Mouse (Mus musculus): ENCODE results near the gene Spats1.

The Spats1 gene

DNA sequence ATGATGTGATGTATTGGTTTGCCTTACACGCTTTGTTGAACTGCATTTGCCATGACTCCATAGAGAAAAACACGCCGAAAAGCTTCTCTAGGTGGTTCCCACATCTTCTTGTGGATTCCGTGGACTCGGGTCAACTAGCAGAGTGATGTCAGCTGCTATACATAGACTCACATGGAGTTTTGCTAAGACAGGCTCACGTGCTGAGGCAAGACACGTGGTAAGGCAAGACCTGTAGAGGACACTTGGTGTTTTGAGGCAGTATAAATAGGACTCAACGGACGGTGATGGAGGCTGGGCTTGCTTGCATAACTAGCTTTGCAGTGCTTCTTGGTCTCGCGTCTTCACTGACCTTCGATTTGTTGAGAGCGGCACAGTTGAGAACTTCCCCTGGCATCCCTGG, 23.2 kb upstream of the Spats1 start:
- in situ Hi-C loops (cut with MboI; ENCODE audit: low pct_unique_long_range_greater_than_20kb in 1 of 2, low sequenced_read_pairs in 2 of 2, unreplicated experiment in 1 of 2): loop anchor here in 1 of 2 experiments (25.0 kb wide), 1 partner anchor 164 kb away; the partner anchor contains the start of gene Capn11

DNA sequence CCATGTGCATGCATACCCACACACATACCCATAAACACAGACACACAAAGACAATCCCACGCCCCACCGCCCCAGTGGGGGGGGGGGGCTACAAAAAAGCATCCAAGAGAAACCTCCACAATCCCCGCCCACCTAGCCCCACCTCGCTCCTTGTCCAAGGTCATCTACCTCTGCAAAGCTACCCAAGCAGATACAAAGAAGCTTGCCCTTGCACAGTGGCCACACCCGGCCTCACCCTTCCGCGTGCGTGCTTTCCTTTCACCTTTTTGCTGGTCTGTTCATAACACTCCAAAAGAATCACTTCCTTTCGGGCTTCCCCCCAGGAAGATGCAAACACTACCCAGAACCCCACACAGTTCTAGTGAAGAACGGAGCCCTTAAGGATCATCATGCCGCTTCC, 20.2 kb upstream of the Spats1 start:
- in situ Hi-C loops (cut with MboI; ENCODE audit: low pct_unique_long_range_greater_than_20kb in 1 of 2, low sequenced_read_pairs in 2 of 2, unreplicated experiment in 1 of 2): loop anchor here in 1 of 2 experiments (25.0 kb wide), 1 partner anchor 167 kb away; the partner anchor contains the start of gene Capn11

- in situ Hi-C loops (cut with MboI; ENCODE audit: low pct_unique_long_range_greater_than_20kb in 1 of 2, low sequenced_read_pairs in 2 of 2, unreplicated experiment in 1 of 2): loop anchor here in 1 of 2 experiments (25.0 kb wide), 1 partner anchor 172 kb away; the partner anchor contains the start of gene Capn11
These were observed 15.4 kb upstream of the Spats1 start for GRCm38 (mm10) chr17:45490532-45491154.

DNA sequence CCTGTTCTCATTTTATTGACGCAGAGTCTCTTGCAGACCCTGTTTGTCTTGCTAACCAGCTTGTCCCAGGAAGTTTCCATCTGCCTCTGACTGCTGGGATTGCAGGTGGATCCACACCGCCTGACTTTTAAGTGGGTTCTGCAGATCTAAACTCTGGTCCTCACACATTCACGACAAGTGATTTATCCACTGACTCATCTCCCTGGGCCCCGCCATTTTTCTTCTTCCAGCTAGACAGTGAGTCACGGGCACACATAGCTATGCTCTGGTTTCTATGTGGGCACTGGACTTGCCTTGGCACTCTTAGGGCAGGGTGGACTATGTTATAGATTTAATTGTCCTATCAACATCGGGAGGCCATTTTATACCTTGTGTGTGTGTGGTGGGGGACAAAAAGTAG, 14.5 kb upstream of the Spats1 start:
- in situ Hi-C loops (cut with MboI; ENCODE audit: low pct_unique_long_range_greater_than_20kb in 1 of 2, low sequenced_read_pairs in 2 of 2, unreplicated experiment in 1 of 2): loop anchor here in 1 of 2 experiments (25.0 kb wide), 1 partner anchor 173 kb away; the partner anchor contains the start of gene Capn11

DNA sequence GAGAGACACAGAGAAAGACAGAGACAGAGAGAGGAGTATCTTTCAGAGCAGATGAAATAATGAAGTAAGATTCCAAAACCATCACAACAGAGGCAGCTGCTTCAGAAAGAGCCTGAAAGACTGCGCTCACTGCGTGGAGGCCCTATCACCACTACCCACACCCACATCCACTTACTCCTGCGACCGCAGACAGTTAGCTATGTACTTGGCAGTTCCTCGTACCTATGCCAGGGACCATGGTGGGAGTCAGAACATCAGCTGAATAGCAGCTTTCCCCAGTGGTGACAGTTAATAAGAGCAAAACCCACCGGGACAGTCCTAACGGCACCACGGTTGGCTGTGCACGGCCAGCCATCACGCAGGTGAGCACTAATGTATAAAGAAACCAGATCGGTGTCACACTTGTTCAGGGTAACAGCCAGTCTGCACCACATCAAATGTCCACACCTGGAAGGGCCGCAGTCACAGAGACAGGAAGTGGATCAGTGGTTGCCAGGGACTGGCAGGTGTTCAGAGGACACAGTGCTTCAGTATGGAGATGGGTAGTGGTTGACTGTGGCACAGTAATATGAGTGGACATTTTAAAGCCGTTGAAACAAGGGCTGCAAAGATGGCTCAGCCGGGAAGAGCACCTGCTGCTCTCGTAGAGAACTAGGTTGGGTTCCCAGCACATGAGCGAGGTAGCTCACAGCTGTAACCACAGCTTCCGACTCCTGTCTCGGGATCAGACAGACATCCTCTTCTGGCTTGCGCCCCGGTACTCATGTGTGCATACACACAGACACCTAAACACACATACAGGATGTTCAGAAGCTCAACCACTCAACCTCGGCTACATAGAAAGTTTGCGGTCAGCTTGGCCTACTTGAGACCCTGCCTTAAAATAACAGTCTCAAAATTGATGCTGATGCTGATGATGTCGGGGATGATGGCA, 13.4 kb upstream of the Spats1 start:
- in situ Hi-C loops (cut with MboI; ENCODE audit: low pct_unique_long_range_greater_than_20kb in 1 of 2, low sequenced_read_pairs in 2 of 2, unreplicated experiment in 1 of 2): loop anchor here in 1 of 2 experiments (25.0 kb wide), 1 partner anchor 174 kb away; the partner anchor contains the start of gene Capn11

- in situ Hi-C loops (cut with MboI; ENCODE audit: low pct_unique_long_range_greater_than_20kb in 1 of 2, low sequenced_read_pairs in 2 of 2, unreplicated experiment in 1 of 2): loop anchor here in 1 of 2 experiments (25.0 kb wide), 1 partner anchor 175 kb away; the partner anchor contains the start of gene Capn11
These were observed 12.0 kb upstream of the Spats1 start for GRCm38 (mm10) chr17:45487216-45487615.

GRCm38 (mm10) chr17:45485581-45485980, 10.4 kb upstream of the Spats1 start:
- in situ Hi-C loops (cut with MboI; ENCODE audit: low pct_unique_long_range_greater_than_20kb in 1 of 2, low sequenced_read_pairs in 2 of 2, unreplicated experiment in 1 of 2): loop anchor here in 1 of 2 experiments (25.0 kb wide), 1 partner anchor 177 kb away; the partner anchor contains the start of gene Capn11

DNA sequence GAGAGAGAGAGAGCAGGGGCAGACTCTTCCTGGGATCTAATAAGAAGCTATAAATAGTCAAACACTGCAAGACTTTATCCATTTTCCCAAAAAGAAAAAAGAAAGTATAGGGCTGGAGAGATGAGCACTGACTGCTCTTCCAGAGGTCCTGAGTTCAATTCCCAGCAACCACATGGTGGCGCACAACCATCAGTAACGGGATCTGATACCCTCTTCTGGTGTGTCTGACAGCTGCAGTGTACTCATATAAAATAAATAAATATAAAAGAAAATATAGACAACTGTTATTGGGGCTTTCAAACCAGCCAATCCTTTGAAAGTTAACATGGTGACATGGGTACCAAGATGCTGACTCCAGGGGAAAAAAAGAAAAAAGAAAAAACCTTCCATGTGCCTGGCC, 5.2 kb upstream of the Spats1 start:
- in situ Hi-C loops (cut with MboI; ENCODE audit: low pct_unique_long_range_greater_than_20kb in 1 of 2, low sequenced_read_pairs in 2 of 2, unreplicated experiment in 1 of 2): loop anchor here in 1 of 2 experiments (25.0 kb wide), 1 partner anchor 182 kb away; the partner anchor contains the start of gene Capn11

DNA sequence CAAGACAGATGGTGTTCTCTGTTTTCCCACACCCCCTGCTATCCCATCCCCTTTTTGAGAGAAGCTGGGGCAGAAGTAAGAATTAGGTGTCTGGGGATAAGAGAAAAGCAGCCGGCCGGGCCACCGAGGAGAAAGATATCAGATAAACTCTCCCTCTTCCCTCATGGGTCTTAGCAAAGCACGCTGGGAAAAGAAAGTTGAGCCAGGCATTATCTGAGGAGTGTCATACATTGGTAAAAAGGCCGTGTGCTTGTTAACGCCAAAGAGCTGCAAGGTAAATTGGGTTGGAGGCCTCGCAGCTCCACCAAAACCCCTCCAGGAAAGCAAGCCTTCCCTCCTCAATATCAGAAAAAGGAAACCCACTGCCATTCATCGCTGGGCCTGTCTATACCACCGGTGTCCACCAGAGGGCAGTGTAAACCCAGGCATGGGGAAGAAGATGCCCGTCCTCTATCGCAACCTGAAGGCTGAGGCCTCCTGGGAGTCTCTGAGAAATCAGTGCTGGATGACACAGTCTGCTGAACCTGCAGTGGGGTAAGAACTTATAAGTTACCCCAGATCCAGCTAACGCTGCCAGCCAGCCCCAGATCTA, 3.1 kb upstream of the Spats1 start:
- in situ Hi-C loops (cut with MboI; ENCODE audit: low pct_unique_long_range_greater_than_20kb in 1 of 2, low sequenced_read_pairs in 2 of 2, unreplicated experiment in 1 of 2): loop anchor here (5.0 to 25.0 kb wide), 4 partner anchors 74 to 184 kb away; partner anchors contain the start of genes Capn11 (in 1 of the 2) and Nfkbie (in 1 of the 2)

- in situ Hi-C loops (cut with MboI; ENCODE audit: low pct_unique_long_range_greater_than_20kb in 1 of 2, low sequenced_read_pairs in 2 of 2, unreplicated experiment in 1 of 2): no loop called here
These were observed 1.1 kb downstream of the Spats1 start for GRCm38 (mm10) chr17:45474146-45474545.

DNA sequence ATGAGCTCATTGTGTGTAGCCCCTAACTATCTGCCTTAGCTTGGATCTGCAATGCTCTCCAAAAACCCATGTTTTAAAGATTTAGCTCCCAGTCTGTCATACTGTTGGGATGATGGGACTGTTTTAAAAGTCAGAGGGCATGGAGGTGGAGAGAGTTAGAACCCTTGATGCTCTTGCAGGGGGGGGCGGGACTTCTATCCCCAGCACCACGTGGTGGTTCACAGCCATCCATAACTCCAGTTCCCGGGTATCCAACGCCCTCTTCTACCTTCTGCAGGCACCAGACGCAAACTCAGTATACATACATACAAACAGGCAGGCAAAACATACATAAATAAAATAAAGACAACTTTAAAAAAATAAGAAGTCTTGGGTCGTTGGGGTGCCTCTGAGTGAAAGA, 1.5 kb downstream of the Spats1 start:
- in situ Hi-C loops (cut with MboI; ENCODE audit: low pct_unique_long_range_greater_than_20kb in 1 of 2, low sequenced_read_pairs in 2 of 2, unreplicated experiment in 1 of 2): no loop called here

GRCm38 (mm10) chr17:45470726-45471125, 4.5 kb downstream of the Spats1 start:
- in situ Hi-C loops (cut with MboI; ENCODE audit: low pct_unique_long_range_greater_than_20kb in 1 of 2, low sequenced_read_pairs in 2 of 2, unreplicated experiment in 1 of 2): no loop called here

DNA sequence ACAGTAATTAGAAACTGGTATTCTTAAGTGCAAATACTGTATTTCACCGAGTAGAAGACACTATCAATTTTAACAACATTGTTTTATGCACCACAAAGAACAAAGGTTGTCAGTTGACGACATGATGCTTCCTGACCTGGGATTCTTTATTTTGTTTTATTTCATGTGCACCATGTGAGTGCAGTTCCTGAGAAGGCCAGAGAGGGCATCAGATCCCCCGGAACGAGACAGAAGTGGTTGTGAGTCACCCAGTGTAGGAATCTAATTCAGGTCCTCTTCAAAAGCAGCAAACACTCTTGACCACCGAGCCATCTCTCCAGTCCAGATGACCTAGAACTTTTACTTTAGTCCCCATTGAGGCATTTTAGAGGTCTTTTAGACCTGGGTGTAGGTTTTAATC, 6.9 kb downstream of the Spats1 start:
- in situ Hi-C loops (cut with MboI; ENCODE audit: low pct_unique_long_range_greater_than_20kb in 1 of 2, low sequenced_read_pairs in 2 of 2, unreplicated experiment in 1 of 2): no loop called here

DNA sequence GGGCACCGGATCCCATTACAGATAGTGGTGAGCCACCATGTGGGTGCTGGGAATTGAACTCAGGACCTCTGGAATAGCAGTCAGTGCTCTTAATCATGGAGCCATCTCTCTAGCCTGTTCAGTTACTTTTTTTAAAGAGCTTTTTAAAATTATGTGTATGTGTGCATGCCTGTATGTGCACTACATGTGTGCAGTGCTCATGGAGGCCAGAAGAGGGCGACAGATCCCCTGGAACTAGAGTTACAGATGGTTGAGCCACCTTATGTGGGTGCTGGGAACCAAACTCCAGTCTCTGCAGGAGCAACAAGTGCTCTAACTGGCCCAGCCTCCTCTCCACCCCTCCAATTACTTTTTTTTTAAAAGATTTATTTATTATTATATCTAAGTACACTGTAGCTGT, 8.5 kb downstream of the Spats1 start:
- in situ Hi-C loops (cut with MboI; ENCODE audit: low pct_unique_long_range_greater_than_20kb in 1 of 2, low sequenced_read_pairs in 2 of 2, unreplicated experiment in 1 of 2): no loop called here

- in situ Hi-C loops (cut with MboI; ENCODE audit: low pct_unique_long_range_greater_than_20kb in 1 of 2, low sequenced_read_pairs in 2 of 2, unreplicated experiment in 1 of 2): no loop called here
These were observed 11.0 kb downstream of the Spats1 start for GRCm38 (mm10) chr17:45464255-45464654.

DNA sequence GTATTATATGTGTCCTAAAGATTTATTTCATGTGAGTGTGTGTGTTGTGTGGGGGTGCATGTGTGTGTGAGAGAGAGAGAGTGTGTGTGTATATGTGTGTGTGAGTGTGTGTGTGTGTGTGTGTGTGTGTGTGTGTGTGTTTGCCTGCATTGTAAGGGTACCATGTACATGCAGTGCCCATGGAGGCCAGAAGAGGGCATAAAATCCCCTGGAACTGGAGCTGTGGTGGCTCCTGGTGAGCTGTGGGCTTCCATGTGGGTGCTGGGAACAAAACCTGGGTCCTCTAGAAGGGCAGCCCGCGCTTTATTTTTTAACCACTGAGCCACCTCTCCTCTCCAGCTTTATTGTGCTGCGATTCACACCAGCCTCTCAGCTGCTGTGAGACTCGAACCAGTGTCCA, 12.7 kb downstream of the Spats1 start:
- in situ Hi-C loops (cut with MboI; ENCODE audit: low pct_unique_long_range_greater_than_20kb in 1 of 2, low sequenced_read_pairs in 2 of 2, unreplicated experiment in 1 of 2): no loop called here

DNA sequence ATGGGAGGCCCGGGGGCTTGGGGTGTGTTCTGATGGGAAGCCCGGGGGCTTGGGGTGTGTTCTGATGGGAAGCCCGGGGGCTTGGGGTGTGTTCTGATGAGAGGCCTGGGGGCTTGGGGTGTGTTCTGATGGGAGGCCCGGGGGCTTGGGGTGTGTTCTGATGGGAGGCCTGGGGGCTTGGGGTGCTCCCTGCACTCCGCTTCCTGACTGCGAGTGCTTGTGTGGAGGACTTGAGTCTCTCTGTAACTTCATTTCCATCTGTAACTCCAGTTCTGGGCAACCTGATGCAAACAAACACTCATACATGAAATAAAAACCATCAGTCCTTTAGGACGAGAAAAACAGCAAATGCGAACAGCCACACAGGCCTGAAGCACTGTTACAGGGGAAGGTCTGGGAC, 16.2 kb downstream of the Spats1 start:
- in situ Hi-C loops (cut with MboI; ENCODE audit: low pct_unique_long_range_greater_than_20kb in 1 of 2, low sequenced_read_pairs in 2 of 2, unreplicated experiment in 1 of 2): no loop called here

GRCm38 (mm10) chr17:45458516-45458915, 16.7 kb downstream of the Spats1 start:
- in situ Hi-C loops (cut with MboI; ENCODE audit: low pct_unique_long_range_greater_than_20kb in 1 of 2, low sequenced_read_pairs in 2 of 2, unreplicated experiment in 1 of 2): no loop called here

GRCm38 (mm10) chr17:45457487-45457886, 17.7 kb downstream of the Spats1 start:
- in situ Hi-C loops (cut with MboI; ENCODE audit: low pct_unique_long_range_greater_than_20kb in 1 of 2, low sequenced_read_pairs in 2 of 2, unreplicated experiment in 1 of 2): no loop called here
